Mouse (Mus musculus): Measurements from ENCODE around the gene Nav1. TPM values are rescaled to one million over a fixed set of nuclear protein-coding genes. Genes with fewer than 3 reads are reported as not detected.

Gene Nav1
- polyA plus RNA-seq, 1 experiment from 2014 or later, result 11.5 TPM

- 90% methylated on average over 2 of the region's 2 CpGs for WGBS
- no peak overlapping the region for H3K27ac ChIP-seq (ENCODE audit: low read length)
- no peak overlapping the region for H3K4me3 ChIP-seq (ENCODE audit: low read length)
- no peaks in the 10 kb centered on the region for H3K27me3 ChIP-seq (ENCODE audit: control insufficient read depth, insufficient read depth, low read depth, low read length)
- no peaks in the 10 kb centered on the region for H3K4me1 ChIP-seq (replicated peaks; ENCODE audit: control insufficient read depth, insufficient read depth, low read length)
- no peak overlapping the region for H3K9ac ChIP-seq (ENCODE audit: low read length)
- ATAC-seq (ENCODE audit: low read depth), result no peak
- peaks cover 26% of the 10 kb centered on the region for H3K36me3 ChIP-seq (ENCODE audit: control insufficient read depth, insufficient read depth, low read length)
- H3K4me2 ChIP-seq (ENCODE audit: low read depth, low read length), result no peak overlapping the region
- H3K9me3 ChIP-seq (ENCODE audit: control insufficient read depth, low read length), result no peaks in the 10 kb centered on the region
Measured at GRCm38 (mm10) chr1:135451419-135451818, 155.7 kb downstream of the Nav1 start.

DNA sequence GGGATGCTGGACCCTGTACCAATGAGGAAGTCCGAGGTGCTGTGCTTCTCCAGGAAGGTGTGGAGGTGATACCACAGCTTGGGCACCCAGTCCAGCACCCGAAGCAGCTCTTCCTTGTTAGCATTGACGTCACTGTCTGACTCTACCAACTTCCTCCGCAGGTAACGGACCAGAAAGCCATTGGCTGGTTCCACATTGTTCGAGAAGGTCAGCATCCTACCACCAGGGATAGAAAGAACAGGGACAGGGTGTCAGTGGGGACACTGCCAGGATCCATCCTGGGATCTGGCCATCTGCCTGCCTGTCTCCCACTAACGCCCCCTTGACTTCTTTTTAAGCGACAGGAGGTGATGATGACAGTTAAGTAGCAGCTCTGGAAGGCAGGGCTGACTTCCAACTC is 157.2 kb downstream of the Nav1 start:
- no peak overlapping the region for H3K9ac ChIP-seq (ENCODE audit: low read length)
- H3K36me3 ChIP-seq (ENCODE audit: control insufficient read depth, insufficient read depth, low read length), result peaks cover 26% of the 10 kb centered on the region
- no peaks in the 10 kb centered on the region for H3K4me1 ChIP-seq (replicated peaks; ENCODE audit: control insufficient read depth, insufficient read depth, low read length)
- 87% methylated on average over 8 of the region's 8 CpGs for WGBS
- no peak overlapping the region for H3K4me3 ChIP-seq (ENCODE audit: low read length)
- H3K9me3 ChIP-seq (ENCODE audit: control insufficient read depth, low read length), result no peaks in the 10 kb centered on the region
- H3K27ac ChIP-seq (ENCODE audit: low read length), result no peak overlapping the region
- no peak for ATAC-seq (ENCODE audit: low read depth)
- H3K27me3 ChIP-seq (ENCODE audit: control insufficient read depth, insufficient read depth, low read depth, low read length), result no peaks in the 10 kb centered on the region
- H3K4me2 ChIP-seq (ENCODE audit: low read depth, low read length), result no peak overlapping the region

DNA sequence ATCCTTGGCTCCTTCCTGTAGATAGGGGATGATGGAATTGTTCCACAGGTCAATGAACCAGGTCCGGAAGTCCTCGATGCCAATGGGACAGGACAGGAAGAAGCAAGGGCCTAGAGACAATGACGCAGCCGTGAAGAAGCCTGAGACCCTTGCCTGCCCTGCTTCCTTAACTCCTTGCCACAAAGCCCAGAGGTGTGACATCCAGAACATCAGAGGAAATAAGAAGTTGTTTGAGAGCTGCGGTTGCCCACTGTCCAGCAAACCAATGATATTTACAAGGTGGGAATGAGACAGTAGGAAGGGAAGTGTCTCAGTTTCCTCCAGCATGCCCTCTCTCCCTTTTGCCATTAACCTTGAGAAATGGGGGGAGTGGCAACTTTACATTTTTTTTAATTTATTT is 158.2 kb downstream of the Nav1 start:
- Histone ChIP-seq H3K9me3 (ENCODE audit: control insufficient read depth, low read length) (no peaks in the 10 kb centered on the region), H3K27ac (ENCODE audit: low read length) (no peak overlapping the region), H3K4me2 (ENCODE audit: low read depth, low read length) (no peak overlapping the region), H3K4me3 (ENCODE audit: low read length) (no peak overlapping the region), H3K4me1 (replicated peaks; ENCODE audit: control insufficient read depth, insufficient read depth, low read length) (no peaks in the 10 kb centered on the region), H3K27me3 (ENCODE audit: control insufficient read depth, insufficient read depth, low read depth, low read length) (no peaks in the 10 kb centered on the region), H3K36me3 (ENCODE audit: control insufficient read depth, insufficient read depth, low read length) (peaks cover 18% of the 10 kb centered on the region), H3K9ac (ENCODE audit: low read length) (no peak overlapping the region)
- WGBS, result 86% methylated on average over 5 of the region's 5 CpGs
- no peak for ATAC-seq (ENCODE audit: low read depth)

- no peak overlapping the region for H3K9ac ChIP-seq (ENCODE audit: low read length)
- H3K4me3 ChIP-seq (ENCODE audit: low read length), result no peak overlapping the region
- H3K27me3 ChIP-seq (ENCODE audit: control insufficient read depth, insufficient read depth, low read depth, low read length), result no peaks in the 10 kb centered on the region
- no peaks in the 10 kb centered on the region for H3K9me3 ChIP-seq (ENCODE audit: control insufficient read depth, low read length)
- ATAC-seq (ENCODE audit: low read depth), result no peak
- no peak overlapping the region for H3K4me2 ChIP-seq (ENCODE audit: low read depth, low read length)
- H3K27ac ChIP-seq (ENCODE audit: low read length), result no peak overlapping the region
- WGBS, result 92% methylated on average over 12 of the region's 12 CpGs
- H3K4me1 ChIP-seq (replicated peaks; ENCODE audit: control insufficient read depth, insufficient read depth, low read length), result no peaks in the 10 kb centered on the region
- H3K36me3 ChIP-seq (ENCODE audit: control insufficient read depth, insufficient read depth, low read length), result peaks cover 23% of the 10 kb centered on the region
Measured at GRCm38 (mm10) chr1:135443506-135443905, 163.6 kb downstream of the Nav1 start.

GRCm38 (mm10) chr1:135441861-135442260 is 165.2 kb downstream of the Nav1 start:
- no peak overlapping the region for H3K4me3 ChIP-seq (ENCODE audit: low read length)
- no peaks in the 10 kb centered on the region for H3K27me3 ChIP-seq (ENCODE audit: control insufficient read depth, insufficient read depth, low read depth, low read length)
- no peaks in the 10 kb centered on the region for H3K4me1 ChIP-seq (replicated peaks; ENCODE audit: control insufficient read depth, insufficient read depth, low read length)
- H3K36me3 ChIP-seq (ENCODE audit: control insufficient read depth, insufficient read depth, low read length), result peaks cover 23% of the 10 kb centered on the region
- no peak overlapping the region for H3K27ac ChIP-seq (ENCODE audit: low read length)
- H3K9me3 ChIP-seq (ENCODE audit: control insufficient read depth, low read length), result no peaks in the 10 kb centered on the region
- no peak overlapping the region for H3K4me2 ChIP-seq (ENCODE audit: low read depth, low read length)
- H3K9ac ChIP-seq (ENCODE audit: low read length), result no peak overlapping the region
- no peak for ATAC-seq (ENCODE audit: low read depth)
- 95% methylated on average over 3 of the region's 3 CpGs for WGBS

- ATAC-seq (ENCODE audit: low read depth), result no peak
- peaks cover 23% of the 10 kb centered on the region for H3K36me3 ChIP-seq (ENCODE audit: control insufficient read depth, insufficient read depth, low read length)
- no peaks in the 10 kb centered on the region for H3K27me3 ChIP-seq (ENCODE audit: control insufficient read depth, insufficient read depth, low read depth, low read length)
- WGBS, result 86% methylated on average over 6 of the region's 6 CpGs
- H3K27ac ChIP-seq (ENCODE audit: low read length), result no peak overlapping the region
- no peaks in the 10 kb centered on the region for H3K4me1 ChIP-seq (replicated peaks; ENCODE audit: control insufficient read depth, insufficient read depth, low read length)
- H3K9me3 ChIP-seq (ENCODE audit: control insufficient read depth, low read length), result no peaks in the 10 kb centered on the region
- H3K9ac ChIP-seq (ENCODE audit: low read length), result no peak overlapping the region
- no peak overlapping the region for H3K4me3 ChIP-seq (ENCODE audit: low read length)
- no peak overlapping the region for H3K4me2 ChIP-seq (ENCODE audit: low read depth, low read length)
Measured at GRCm38 (mm10) chr1:135440986-135441385, 166.1 kb downstream of the Nav1 start.

DNA sequence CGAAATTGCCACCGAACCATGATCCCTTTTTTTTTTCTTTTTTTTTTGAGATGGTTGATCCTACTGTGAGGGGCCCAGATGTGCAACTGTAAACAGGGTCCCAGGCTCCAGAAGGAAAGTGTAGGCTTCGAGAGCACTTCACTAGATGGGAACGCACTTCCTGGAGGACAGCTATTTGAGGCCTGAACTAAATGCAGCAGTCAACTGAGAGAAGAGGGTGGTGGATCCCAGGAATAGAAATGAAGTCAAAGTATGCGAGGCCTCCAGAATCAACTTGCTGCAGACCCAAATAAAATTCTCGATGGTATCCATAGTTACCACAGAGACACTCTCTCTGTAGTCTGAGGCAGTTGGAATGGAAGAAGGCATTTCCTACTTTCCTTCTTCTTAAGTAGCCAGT is 168.3 kb downstream of the Nav1 start:
- no peak for ATAC-seq (ENCODE audit: low read depth)
- Histone ChIP-seq H3K4me2 (ENCODE audit: low read depth, low read length) (no peak overlapping the region), H3K27ac (ENCODE audit: low read length) (no peak overlapping the region), H3K36me3 (ENCODE audit: control insufficient read depth, insufficient read depth, low read length) (peaks cover 23% of the 10 kb centered on the region), H3K9me3 (ENCODE audit: control insufficient read depth, low read length) (no peaks in the 10 kb centered on the region), H3K4me3 (ENCODE audit: low read length) (no peak overlapping the region), H3K4me1 (replicated peaks; ENCODE audit: control insufficient read depth, insufficient read depth, low read length) (no peaks in the 10 kb centered on the region), H3K9ac (ENCODE audit: low read length) (no peak overlapping the region), H3K27me3 (ENCODE audit: control insufficient read depth, insufficient read depth, low read depth, low read length) (no peaks in the 10 kb centered on the region)
- WGBS, result 90% methylated on average over 6 of the region's 6 CpGs

GRCm38 (mm10) chr1:135435823-135436222 is 171.3 kb downstream of the Nav1 start:
- 7% methylated on average over 2 of the region's 2 CpGs for WGBS
- no peak for ATAC-seq (ENCODE audit: low read depth)
- Histone ChIP-seq H3K4me1 (replicated peaks; ENCODE audit: control insufficient read depth, insufficient read depth, low read length) (peaks cover 2% of the 10 kb centered on the region), H3K4me2 (ENCODE audit: low read depth, low read length) (no peak overlapping the region), H3K27ac (ENCODE audit: low read length) (no peak overlapping the region), H3K4me3 (ENCODE audit: low read length) (no peak overlapping the region), H3K36me3 (ENCODE audit: control insufficient read depth, insufficient read depth, low read length) (peaks cover 3% of the 10 kb centered on the region; the same call in 1 of the 2 replicates), H3K27me3 (ENCODE audit: control insufficient read depth, insufficient read depth, low read depth, low read length) (no peaks in the 10 kb centered on the region), H3K9me3 (ENCODE audit: control insufficient read depth, low read length) (no peaks in the 10 kb centered on the region), H3K9ac (ENCODE audit: low read length) (no peak overlapping the region)

- Histone ChIP-seq H3K27me3 (ENCODE audit: control insufficient read depth, insufficient read depth, low read depth, low read length) (no peaks in the 10 kb centered on the region), H3K9ac (ENCODE audit: low read length) (peak overlapping the region; percentile 83)
- peak; percentile 55 for ATAC-seq (ENCODE audit: low read depth)
Measured at GRCm38 (mm10) chr1:135430669-135431017, 176.5 kb downstream of the Nav1 start.

More at GRCm38 (mm10) chr1:135430669-135431017, 176.5 kb downstream of the Nav1 start:
- Histone ChIP-seq H3K4me3 (ENCODE audit: low read length) (peak overlapping the region; percentile 69), H3K27ac (ENCODE audit: low read length) (peak overlapping the region; percentile 62), H3K36me3 (ENCODE audit: control insufficient read depth, insufficient read depth, low read length) (no peaks in the 10 kb centered on the region), H3K4me1 (replicated peaks; ENCODE audit: control insufficient read depth, insufficient read depth, low read length) (peaks cover 21% of the 10 kb centered on the region), H3K4me2 (ENCODE audit: low read depth, low read length) (peak overlapping the region; percentile 80), H3K9me3 (ENCODE audit: control insufficient read depth, low read length) (no peaks in the 10 kb centered on the region)
- WGBS, result 1% methylated on average over 14 of the region's 14 CpGs

Measured in lung, embryonic 16.5 days (tissue).